Mouse (Mus musculus) stomach, postnatal 0 days (tissue): ENCODE results near the gene Gtf3c1.

Experiments
- CTCF ChIP-seq: IDR thresholded peaks from 2 replicates; pipeline ENCODE4 v1.5.1; 2016; ENCODE audit warnings: antibody characterized with exemption, low read depth, mild to moderate bottlenecking, moderate library complexity
- EP300 ChIP-seq: optimal IDR thresholded peaks from 2 replicates; pipeline ENCODE3; 2016; ENCODE audit warnings: antibody characterized with exemption

GRCm38 (mm10) chr7:125671396-125671795 is 36.2 kb downstream of the Gtf3c1 start:
- TF ChIP-seq CTCF (no peak), EP300 (no peak)
